Mouse (Mus musculus) hindbrain, embryonic 13.5 days (tissue): ENCODE data around the gene Cryz. TPM values are rescaled to one million over a fixed set of nuclear protein-coding genes. Genes with fewer than 3 reads are reported as not detected.

Experiments used
- ATAC-seq: fragments of 200-750 bp; cut with Nextera tagmentation; 2 replicates; pipeline ENCODE4 v1.8.0; 2017; ENCODE audit warnings: moderate TSS enrichment; ENCODE audit not compliant: low FRiP score
- H3K27ac ChIP-seq: fragments of 300-500 bp; sonication (generic); 2 replicates; pipeline ENCODE4 v1.5.1; 2015; ENCODE audit warnings: inconsistent platforms, mild to moderate bottlenecking, moderate library complexity
- H3K27me3 ChIP-seq: fragments of 300-500 bp; sonication (generic); 2 replicates; pipeline ENCODE4 v1.6.1; 2015; ENCODE audit warnings: mild to moderate bottlenecking, inconsistent platforms
- H3K36me3 ChIP-seq: fragments of 300-500 bp; sonication (generic); 2 replicates; pipeline ENCODE4 v1.6.1; 2015; ENCODE audit warnings: mild to moderate bottlenecking, inconsistent platforms
- H3K4me1 ChIP-seq: fragments of 300-500 bp; sonication (generic); replicated peaks from 2 replicates; pipeline ENCODE4 v1.6.1; 2015; ENCODE audit warnings: inconsistent platforms
- H3K4me2 ChIP-seq: fragments of 300-500 bp; sonication (generic); 2 replicates; pipeline ENCODE4 v1.6.1; 2015; ENCODE audit warnings: inconsistent platforms, mild to moderate bottlenecking, moderate library complexity
- H3K4me3 ChIP-seq: fragments of 300-500 bp; sonication (generic); 2 replicates; pipeline ENCODE4 v1.5.1; 2015; ENCODE audit warnings: mild to moderate bottlenecking, inconsistent platforms
- H3K9ac ChIP-seq: fragments of 300-500 bp; sonication (generic); 2 replicates; pipeline ENCODE4 v1.6.1; 2015; ENCODE audit warnings: mild to moderate bottlenecking, inconsistent platforms
- H3K9me3 ChIP-seq: fragments of 300-500 bp; sonication (generic); 2 replicates; pipeline ENCODE4 v1.6.1; 2016; ENCODE audit warnings: inconsistent platforms
- WGBS: fragments of 180-500 bp; shearing (Covaris S2); methylation state at CpG from one replicate; pipeline ENCODE4 v1.1.7; 2015; 5-methylcytosine and 5-hydroxymethylcytosine counted together
- polyA plus RNA-seq: library from polyadenylated mRNA; unstranded; fragments of >200 nt; fragmentation: Nextera tagmentation; extraction: Ambion mirVana; gene quantifications from 2 replicates; pipeline ENCODE4 v1.2.1, GENCODE M21; 2015

The Cryz gene
- polyA plus RNA-seq, 1 experiment from 2014 or later = 12.6 TPM

- no peak overlapping the region for H3K9ac ChIP-seq
- no peak overlapping the region for H3K27ac ChIP-seq
- peaks cover 24% of the 10 kb centered on the region for H3K4me1 ChIP-seq
- WGBS = 63% methylated on average over 6 of the region's 6 CpGs
- no peaks in the 10 kb centered on the region for H3K36me3 ChIP-seq
- no peak overlapping the region for H3K4me3 ChIP-seq
- peaks cover 13% of the 10 kb centered on the region; the same call in 1 of the 2 replicates for H3K27me3 ChIP-seq
- no peak for ATAC-seq
- H3K9me3 ChIP-seq = no peaks in the 10 kb centered on the region
- H3K4me2 ChIP-seq = no peak overlapping the region
Observed at GRCm38 (mm10) chr3:154654284-154654683, 57.8 kb downstream of the Cryz start.

GRCm38 (mm10) chr3:154654901-154655300 lies 58.4 kb downstream of the Cryz start:
- 81% methylated on average over 12 of the region's 12 CpGs for WGBS
- Histone ChIP-seq H3K27me3 (peaks cover 12% of the 10 kb centered on the region; the same call in 1 of the 2 replicates), H3K9me3 (no peaks in the 10 kb centered on the region), H3K4me2 (no peak overlapping the region), H3K9ac (no peak overlapping the region), H3K4me3 (no peak overlapping the region), H3K36me3 (no peaks in the 10 kb centered on the region), H3K4me1 (peaks cover 18% of the 10 kb centered on the region), H3K27ac (no peak overlapping the region)
- no peak for ATAC-seq

- H3K9me3 ChIP-seq = no peaks in the 10 kb centered on the region
- peaks cover 11% of the 10 kb centered on the region; the same call in 1 of the 2 replicates for H3K27me3 ChIP-seq
- H3K4me3 ChIP-seq = no peak overlapping the region
- no peak overlapping the region for H3K4me2 ChIP-seq
- no peak overlapping the region for H3K27ac ChIP-seq
- WGBS = 91% methylated on average over 5 of the region's 5 CpGs
- H3K4me1 ChIP-seq = peaks cover 16% of the 10 kb centered on the region
- H3K36me3 ChIP-seq = no peaks in the 10 kb centered on the region
- no peak overlapping the region for H3K9ac ChIP-seq
- ATAC-seq = no peak
Observed at GRCm38 (mm10) chr3:154655711-154656110, 59.2 kb downstream of the Cryz start.

GRCm38 (mm10) chr3:154663545-154663944 lies 67.0 kb downstream of the Cryz start, which contains the start of gene Erich3:
Gene Erich3 (plus strand): TSS chr3:154663859.
- peak; percentile 12; the same call in 1 of the 2 replicates for ATAC-seq
- peaks cover 7% of the 10 kb centered on the region; the same call in 1 of the 2 replicates for H3K27me3 ChIP-seq
- H3K4me3 ChIP-seq = peak within 1 kb of the TSS; percentile 45
- no peaks in the 10 kb centered on the region for H3K9me3 ChIP-seq
- peaks cover 19% of the 10 kb centered on the region for H3K4me1 ChIP-seq
- 21% methylated on average over 6 of the region's 7 CpGs for WGBS
- no peaks in the 10 kb centered on the region for H3K36me3 ChIP-seq
- peak within 1 kb of the TSS; percentile 77 for H3K9ac ChIP-seq
- peak within 1 kb of the TSS; percentile 90 for H3K27ac ChIP-seq
- H3K4me2 ChIP-seq = peak within 1 kb of the TSS; percentile 65

- no peaks in the 10 kb centered on the region for H3K36me3 ChIP-seq
- H3K9me3 ChIP-seq = no peaks in the 10 kb centered on the region
- peak overlapping the region; percentile 90 for H3K27ac ChIP-seq
- H3K4me3 ChIP-seq = peak overlapping the region; percentile 45
- H3K27me3 ChIP-seq = peaks cover 7% of the 10 kb centered on the region; the same call in 1 of the 2 replicates
- peak; percentile 92 for ATAC-seq
- peaks cover 19% of the 10 kb centered on the region for H3K4me1 ChIP-seq
- H3K9ac ChIP-seq = peak overlapping the region; percentile 77
- 3% methylated on average over 26 of the region's 27 CpGs for WGBS
- peak overlapping the region; percentile 65 for H3K4me2 ChIP-seq
Observed at GRCm38 (mm10) chr3:154663976-154664581, 67.6 kb downstream of the Cryz start.

GRCm38 (mm10) chr3:154664636-154665035 lies 68.1 kb downstream of the Cryz start:
- peak; percentile 14; the same call in 1 of the 2 replicates for ATAC-seq
- Histone ChIP-seq H3K36me3 (no peaks in the 10 kb centered on the region), H3K9ac (peak overlapping the region; percentile 77), H3K27ac (peak overlapping the region; percentile 90), H3K4me1 (peaks cover 19% of the 10 kb centered on the region), H3K4me3 (peak overlapping the region; percentile 45), H3K9me3 (no peaks in the 10 kb centered on the region), H3K27me3 (peaks cover 7% of the 10 kb centered on the region; the same call in 1 of the 2 replicates), H3K4me2 (peak overlapping the region; percentile 65)
- WGBS = 33% methylated on average over 4 of the region's 4 CpGs

GRCm38 (mm10) chr3:154668485-154668884 lies 72.0 kb downstream of the Cryz start:
- no peak overlapping the region for H3K4me2 ChIP-seq
- no peaks in the 10 kb centered on the region for H3K36me3 ChIP-seq
- peaks cover 20% of the 10 kb centered on the region for H3K4me1 ChIP-seq
- no peak overlapping the region for H3K27ac ChIP-seq
- no peak for ATAC-seq
- H3K9ac ChIP-seq = no peak overlapping the region
- H3K9me3 ChIP-seq = no peaks in the 10 kb centered on the region
- no peaks in the 10 kb centered on the region for H3K27me3 ChIP-seq
- H3K4me3 ChIP-seq = no peak overlapping the region
- 92% methylated on average over 3 of the region's 3 CpGs for WGBS

- H3K4me1 ChIP-seq = 0 out of 2 replicates have a peak, but pooled peaks cover 6% of the 10 kb centered on the region
- H3K27me3 ChIP-seq = no peaks in the 10 kb centered on the region
- H3K4me2 ChIP-seq = no peak overlapping the region
- no peaks in the 10 kb centered on the region for H3K36me3 ChIP-seq
- no peak for ATAC-seq
- H3K9ac ChIP-seq = no peak overlapping the region
- 92% methylated on average over 6 of the region's 6 CpGs for whole genome bisulfite sequencing
- H3K4me3 ChIP-seq = no peak overlapping the region
- H3K27ac ChIP-seq = no peak overlapping the region
- no peaks in the 10 kb centered on the region for H3K9me3 ChIP-seq
Observed at GRCm38 (mm10) chr3:154670584-154670983, 74.1 kb downstream of the Cryz start.

- H3K4me3 ChIP-seq = no peak overlapping the region
- H3K27ac ChIP-seq = no peak overlapping the region
- H3K9ac ChIP-seq = no peak overlapping the region
- WGBS = 74% methylated on average over 5 of the region's 5 CpGs
- no peak overlapping the region for H3K4me2 ChIP-seq
- no peaks in the 10 kb centered on the region for H3K36me3 ChIP-seq
- 0 out of 2 replicates have a peak, but pooled peaks cover 6% of the 10 kb centered on the region for H3K4me1 ChIP-seq
- no peak for ATAC-seq
- no peaks in the 10 kb centered on the region for H3K27me3 ChIP-seq
- H3K9me3 ChIP-seq = no peaks in the 10 kb centered on the region
Observed at GRCm38 (mm10) chr3:154671013-154671412, 74.5 kb downstream of the Cryz start.

Other genes with a start within 250 kb of the Cryz start
- gene Tyw3, start 393 bp downstream of the Cryz start, polyA plus RNA-seq = 10.3 and 13.5 TPM in 2 replicates
- gene Erich3, start 67.1 kb downstream of the Cryz start, polyA plus RNA-seq = 1.6 and 1.9 TPM in 2 replicates